Mouse (Mus musculus) embryo, embryonic 10.5 days (tissue): ENCODE data around the gene H2-Q1.
"Not testable (repeated sequence)": the region's sequence is repeated elsewhere in the genome, so short reads cannot be mapped to it uniquely, and the experiment has no call there.

Source experiments
- DNase-seq: peaks from one replicate; pipeline ENCODE4 v3.0.0-alpha.2; 2015; ENCODE audit warnings: low spot score

The H2-Q1 gene

DNA sequence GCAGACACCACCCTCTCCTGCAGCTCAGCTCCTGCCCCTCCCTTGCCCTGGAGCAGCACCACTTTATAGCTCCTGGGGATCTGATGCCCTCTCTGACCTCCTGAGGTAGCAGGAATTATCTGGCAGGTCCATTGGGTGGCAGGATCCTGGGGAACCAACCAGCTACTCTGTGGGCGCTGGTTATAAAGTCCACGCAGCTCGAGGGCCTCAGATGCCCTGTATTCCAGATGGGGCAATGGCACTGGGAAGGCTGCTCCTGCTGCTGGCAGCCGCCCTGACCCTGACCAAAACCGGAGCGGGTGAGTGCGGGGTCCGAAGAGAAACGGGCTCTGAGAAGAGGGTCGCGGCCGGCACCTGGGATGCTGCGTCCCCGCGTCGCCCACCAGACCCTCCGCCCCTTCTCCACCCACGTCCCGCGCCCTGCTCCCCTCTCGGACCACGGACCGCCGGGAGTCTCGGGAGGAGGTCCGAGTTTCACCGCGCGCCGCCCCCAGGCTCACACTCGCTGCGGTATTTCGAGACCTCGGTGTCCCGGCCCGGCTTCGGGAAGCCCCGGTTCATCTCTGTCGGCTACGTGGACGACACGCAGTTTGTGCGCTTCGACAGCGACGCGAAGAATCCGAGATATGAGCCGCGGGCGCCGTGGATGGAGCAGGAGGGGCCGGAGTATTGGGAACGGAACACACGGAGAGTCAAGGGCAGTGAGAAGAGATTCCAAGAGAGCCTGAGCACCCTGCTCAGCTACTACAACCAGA, at the start of gene H2-Q1:
Gene H2-Q1 (plus strand): TSS at position 79 of the 755 bp plus-strand sequence.
- peak; percentile 5 for DNase-seq

DNA sequence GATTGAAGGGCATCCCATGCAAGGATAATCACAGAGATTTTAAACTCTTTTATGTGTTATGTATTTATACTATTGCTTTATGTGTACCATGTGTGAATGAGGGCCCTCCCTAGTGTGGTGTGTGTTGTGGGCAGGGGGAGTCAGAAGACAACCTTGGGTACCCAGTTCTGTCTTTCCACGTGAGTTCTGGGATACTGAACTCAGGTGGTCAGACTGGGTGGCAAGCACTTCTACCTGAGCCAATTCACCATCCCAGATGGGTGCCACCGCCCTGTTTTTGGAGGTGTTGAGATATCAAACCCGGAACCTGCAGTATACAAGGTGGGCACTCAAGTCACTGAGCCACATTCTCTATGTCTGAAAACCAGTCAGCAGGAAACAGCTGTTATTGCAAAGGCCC, 48.0 kb upstream of the H2-Q1 start:
- no peak for DNase-seq

GRCm38 (mm10) chr17:35274770-35275169, 45.4 kb upstream of the H2-Q1 start:
- peak; percentile 87 for DNase-seq

DNA sequence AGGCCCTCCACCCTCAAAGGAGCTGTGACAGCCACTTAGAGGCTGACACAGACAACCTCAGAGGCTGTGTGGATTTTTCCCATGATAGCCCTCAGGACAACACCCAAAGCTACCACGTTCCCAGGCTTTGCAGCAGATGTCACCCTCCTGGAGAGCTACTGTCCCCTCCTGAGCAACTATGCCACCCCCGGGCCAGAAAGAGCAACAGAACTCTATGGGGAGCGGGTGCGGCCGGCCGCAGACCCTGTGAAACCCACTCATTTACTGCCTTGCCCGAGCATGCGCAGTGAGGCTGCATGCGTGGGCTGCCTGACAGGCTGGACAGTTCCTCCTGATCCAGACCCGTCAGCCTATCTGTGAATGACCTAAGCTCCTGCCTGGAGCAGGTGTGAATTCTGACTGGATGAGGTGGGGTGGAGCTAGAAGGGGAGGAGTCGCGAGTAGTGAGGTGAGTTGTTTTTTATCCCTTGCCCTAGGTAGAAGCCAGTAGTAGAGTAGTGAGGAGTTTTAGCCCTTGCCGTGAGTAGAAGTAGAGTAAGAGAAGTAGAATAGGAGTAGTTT, 43.8 kb upstream of the H2-Q1 start:
- no peak for DNase-seq

DNA sequence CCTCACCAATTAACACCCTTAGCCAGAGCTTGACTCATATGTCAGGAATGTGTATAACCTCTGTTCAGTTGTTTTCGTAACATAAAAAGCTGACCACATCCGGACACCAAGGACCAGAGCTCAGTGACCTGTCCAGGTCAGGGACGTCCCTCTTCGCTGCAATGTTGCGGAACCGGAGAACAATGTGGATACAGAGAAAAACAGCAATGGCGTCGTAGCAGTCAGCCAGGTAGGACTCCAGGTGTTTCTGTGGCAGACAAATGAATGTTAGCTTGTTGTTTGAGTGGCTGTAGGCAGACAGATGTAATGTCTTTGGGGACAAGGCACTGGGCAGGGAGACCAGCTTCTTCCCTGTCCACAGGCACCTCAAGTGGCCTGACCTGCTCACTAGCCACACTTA, 42.2 kb upstream of the H2-Q1 start:
- no peak for DNase-seq

DNA sequence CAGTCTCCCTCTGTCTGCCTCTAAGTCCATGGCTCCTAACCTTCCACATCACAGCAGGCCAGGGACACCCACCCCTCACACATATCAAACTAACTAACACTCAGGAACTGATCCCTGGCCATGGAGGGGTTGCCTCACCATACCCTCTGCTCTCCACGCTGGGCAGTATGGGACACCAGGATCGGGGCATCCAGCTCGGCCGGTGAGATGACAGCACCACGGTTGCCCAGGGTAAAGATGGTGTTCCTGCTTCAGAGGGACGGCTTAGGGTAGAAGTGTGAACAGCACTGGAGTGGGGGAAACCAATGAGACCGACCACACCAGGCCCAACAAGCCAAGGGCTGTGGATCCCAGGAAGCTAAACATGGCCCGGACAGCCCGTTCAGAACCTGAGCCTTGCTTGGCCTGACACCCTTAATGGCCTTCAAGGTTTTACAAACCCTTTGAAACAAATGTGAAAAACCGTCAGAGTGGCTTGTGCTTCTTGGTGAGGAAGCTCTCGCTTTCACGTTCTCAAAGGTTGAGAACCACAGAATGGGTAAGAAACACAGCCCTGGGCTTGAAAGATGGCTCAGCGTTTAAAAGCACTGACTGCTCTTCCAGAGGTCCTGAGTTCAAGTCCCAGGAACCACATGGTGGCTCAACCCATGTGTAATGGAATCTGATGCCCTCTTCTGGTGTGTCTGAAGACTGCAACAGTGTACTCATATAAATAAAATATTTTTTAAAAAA, 41.1 kb upstream of the H2-Q1 start:
- DNase-seq: no peak

DNA sequence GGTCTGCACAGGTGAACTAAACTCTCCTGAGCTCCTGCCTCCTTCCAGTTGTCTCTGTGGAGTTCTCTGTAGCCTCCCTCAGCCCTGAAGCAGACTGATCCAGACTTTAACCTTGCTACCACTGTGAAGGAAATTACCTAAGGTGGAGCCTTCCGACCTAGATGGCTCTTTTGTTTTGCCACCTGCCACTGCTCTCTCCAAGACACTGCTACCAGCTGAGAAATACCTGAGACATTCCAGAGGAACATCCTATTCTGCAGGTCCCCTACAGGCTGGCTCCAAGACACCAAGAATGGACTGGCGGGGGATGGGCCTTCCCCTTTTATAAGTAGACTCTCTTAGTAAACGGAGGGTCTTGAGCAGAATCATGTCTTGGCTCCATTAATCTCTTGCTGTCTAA, 39.9 kb upstream of the H2-Q1 start:
- no peak for DNase-seq

- DNase-seq: no peak
These were observed 34.8 kb upstream of the H2-Q1 start for GRCm38 (mm10) chr17:35285431-35285830.

DNA sequence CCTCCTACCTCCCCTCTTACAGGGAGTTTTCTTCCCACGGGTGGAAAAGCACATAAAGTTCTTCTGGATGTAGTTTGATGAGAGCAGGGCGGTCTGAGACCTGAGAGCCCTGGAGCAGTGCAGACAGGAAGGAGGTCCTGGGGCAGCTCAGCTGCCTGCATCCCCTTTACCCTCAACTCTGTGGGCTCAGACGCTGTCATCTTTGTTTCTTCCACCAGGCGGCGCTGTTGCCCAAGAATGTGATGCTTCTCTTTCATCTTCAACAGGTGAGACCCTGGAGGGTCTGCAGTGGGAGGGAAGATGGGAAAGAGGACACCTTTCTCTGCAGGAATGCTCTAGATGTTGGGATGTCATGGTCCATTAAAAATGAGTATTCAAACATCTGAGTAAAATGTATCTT, 24.4 kb upstream of the H2-Q1 start:
- DNase-seq: peak; percentile 47

- DNase-seq: not testable (repeated sequence)
These were observed 19.8 kb upstream of the H2-Q1 start for GRCm38 (mm10) chr17:35300261-35300945.

GRCm38 (mm10) chr17:35301645-35302258, 18.5 kb upstream of the H2-Q1 start:
- DNase-seq: peak; percentile 80

GRCm38 (mm10) chr17:35303271-35303670, 16.9 kb upstream of the H2-Q1 start:
- no peak for DNase-seq

DNA sequence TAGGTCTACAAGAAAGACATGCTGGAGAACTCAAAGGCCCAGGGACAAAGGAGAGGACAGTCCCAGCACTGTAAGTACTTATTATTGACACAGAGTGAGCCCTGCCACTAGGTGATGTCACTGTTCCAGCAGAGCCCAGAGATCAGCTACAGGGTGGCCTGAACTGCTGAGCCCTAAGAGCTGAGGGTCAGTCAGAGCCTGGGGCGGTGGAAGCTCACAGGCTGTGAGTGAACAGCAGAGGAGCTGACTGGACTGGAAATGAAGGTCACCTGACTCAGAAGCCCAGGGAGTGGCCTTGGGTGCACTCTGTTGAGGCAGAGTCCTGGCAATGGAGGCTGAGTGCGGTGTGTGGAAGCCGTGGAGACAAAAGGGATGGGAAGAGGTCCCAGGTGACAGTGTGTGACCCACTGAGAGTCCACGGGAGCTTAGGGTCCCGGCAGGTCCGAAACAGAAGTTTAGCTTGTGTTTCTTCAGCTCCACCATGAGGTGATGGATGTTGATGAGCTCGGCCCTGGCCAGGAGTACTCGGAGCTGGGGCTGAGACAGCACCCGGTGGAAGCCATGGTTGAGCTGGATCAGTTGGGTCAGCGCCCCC, 16.4 kb upstream of the H2-Q1 start:
- DNase-seq: no peak

GRCm38 (mm10) chr17:35304478-35304877, 15.7 kb upstream of the H2-Q1 start:
- DNase-seq: no peak

DNA sequence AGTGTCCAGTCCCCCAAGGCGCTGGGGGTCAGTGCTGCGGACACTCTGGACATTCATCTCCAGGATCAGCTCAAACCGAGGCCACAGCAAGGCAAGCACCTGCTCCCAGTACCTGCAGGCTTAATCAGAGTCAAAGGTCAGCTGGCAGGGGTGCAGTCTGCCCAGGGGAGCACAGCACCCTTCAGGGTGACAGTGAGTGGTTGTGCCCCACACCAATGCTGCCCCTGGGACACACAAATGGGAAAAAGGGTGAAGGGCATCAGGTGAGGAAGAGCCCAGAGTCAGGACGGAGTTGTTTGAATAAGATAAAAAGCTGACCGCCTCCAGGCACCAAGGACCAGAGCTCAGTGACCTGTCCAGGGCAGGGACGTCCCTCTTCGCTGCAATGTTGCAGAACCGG, 15.3 kb upstream of the H2-Q1 start:
- not testable (repeated sequence) for DNase-seq

DNA sequence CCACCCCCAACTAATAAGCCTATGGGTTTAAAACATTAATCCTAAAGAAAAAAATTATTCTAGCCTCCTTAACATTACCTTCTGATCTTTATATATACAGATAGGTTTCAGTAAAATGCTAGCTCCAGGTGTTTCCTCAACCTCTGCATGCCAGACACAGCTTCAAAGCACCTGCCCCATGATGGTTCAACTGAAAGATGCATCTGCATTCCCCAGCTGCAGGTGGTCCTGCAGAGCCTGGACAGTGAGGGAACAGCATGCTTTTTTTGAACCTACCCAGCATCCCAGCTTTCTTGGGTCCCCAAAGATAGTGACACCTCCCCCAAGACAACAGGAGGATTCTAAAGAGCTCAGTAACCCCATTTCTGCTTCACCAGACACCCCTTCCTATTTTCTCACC, 1.5 kb upstream of the H2-Q1 start:
- DNase-seq: no peak

GRCm38 (mm10) chr17:35325124-35325523, 4.9 kb downstream of the H2-Q1 start:
- DNase-seq: peak; percentile 22

DNA sequence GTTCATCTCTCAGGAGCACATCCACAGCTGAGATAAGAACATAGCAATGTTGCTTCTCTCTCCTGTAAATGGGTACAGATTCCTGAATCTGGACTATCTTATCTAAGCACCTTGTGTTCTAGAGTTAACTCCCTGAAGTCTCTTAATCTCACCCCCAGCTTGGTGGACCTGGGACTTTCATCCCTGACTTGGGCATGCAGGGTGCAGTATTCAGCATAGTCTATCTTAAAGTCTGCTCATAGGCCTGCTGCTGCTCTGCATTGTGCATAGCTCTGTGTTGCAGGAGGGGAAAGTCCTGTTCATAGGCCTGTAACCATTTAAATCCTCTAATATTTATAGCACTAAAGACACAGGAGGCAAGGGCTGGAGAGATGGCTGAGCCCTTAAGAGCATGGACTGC, 5.8 kb downstream of the H2-Q1 start:
- DNase-seq: not testable (repeated sequence)

GRCm38 (mm10) chr17:35329714-35330113, 9.5 kb downstream of the H2-Q1 start:
- not testable (repeated sequence) for DNase-seq

DNA sequence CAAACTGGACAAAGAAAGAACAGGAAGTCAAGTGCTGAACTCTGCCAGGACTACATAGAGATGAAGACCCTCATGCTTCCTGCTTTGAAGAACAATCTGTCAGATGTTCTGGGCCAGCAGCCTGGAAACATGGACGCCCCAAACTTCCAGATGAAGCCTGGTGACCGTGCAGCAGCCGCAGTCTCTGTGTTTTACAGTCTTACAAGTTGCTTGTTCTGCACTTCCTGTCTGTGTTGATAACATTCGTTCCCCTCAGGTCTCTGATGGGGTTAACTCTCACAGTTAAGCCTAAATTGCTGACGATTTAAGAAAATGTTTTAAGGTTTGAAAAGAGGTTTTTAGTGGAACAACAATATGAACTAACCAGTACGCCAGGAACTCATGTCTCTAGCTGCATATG, 11.3 kb downstream of the H2-Q1 start:
- not testable (repeated sequence) for DNase-seq

- DNase-seq: no peak
These were observed 22.0 kb downstream of the H2-Q1 start, which contains the start of gene H2-Q2 for GRCm38 (mm10) chr17:35342071-35342671. Gene H2-Q2, plus strand, starts transcription at chr17:35342242.
